Mouse (Mus musculus) 3134 (cell line): Measurements from ENCODE around the gene Loxl3.

Experiments
- DNase-seq: peaks from one replicate; pipeline ENCODE4 v3.0.0-alpha.2; 2011; ENCODE audit warnings: low spot score; ENCODE audit not compliant: insufficient read length; ENCODE audit errors: extremely low read depth

The Loxl3 gene

GRCm38 (mm10) chr6:83049367-83049766 is 15.4 kb downstream of the Loxl3 start:
- DNase-seq = no peak

DNA sequence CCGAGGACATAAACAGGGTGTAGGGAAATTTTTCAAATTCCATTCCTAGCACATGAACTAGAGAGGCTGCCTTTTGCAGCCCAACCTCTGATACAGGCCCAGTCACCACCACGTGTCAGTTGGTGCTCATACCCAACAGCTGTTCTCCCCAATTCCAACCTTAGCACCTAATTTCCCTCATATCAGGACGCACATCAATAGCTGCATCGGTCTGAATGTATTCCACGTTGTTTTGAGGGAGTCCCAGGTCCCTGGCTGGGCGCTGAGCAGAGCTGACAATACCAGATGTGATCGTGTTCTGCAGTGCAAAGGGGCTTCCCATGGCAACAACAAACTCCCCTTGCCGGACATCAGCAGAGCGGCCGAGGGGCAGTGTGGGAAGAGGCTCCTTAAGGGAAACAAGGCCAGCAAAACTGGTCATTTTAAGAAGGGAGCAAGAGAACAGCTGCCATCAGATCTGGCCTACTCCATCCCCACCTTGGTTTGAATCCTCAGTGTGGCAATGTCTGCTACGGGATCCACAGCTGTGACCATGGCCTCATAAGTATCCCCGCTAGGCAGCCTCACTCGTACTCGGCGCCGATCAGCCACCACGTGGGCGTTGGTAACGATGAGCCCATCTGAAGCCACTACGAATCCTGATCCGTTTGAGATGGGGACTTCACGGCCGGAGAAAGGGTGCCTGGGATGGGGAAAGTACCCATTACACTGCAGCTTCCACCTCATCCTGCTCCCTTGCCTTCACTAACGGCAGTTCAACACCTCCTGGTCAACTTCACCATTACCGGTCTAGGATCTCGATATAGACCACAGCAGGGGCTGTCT is 19.4 kb downstream of the Loxl3 start:
- peak; percentile 59 for DNase-seq

DNA sequence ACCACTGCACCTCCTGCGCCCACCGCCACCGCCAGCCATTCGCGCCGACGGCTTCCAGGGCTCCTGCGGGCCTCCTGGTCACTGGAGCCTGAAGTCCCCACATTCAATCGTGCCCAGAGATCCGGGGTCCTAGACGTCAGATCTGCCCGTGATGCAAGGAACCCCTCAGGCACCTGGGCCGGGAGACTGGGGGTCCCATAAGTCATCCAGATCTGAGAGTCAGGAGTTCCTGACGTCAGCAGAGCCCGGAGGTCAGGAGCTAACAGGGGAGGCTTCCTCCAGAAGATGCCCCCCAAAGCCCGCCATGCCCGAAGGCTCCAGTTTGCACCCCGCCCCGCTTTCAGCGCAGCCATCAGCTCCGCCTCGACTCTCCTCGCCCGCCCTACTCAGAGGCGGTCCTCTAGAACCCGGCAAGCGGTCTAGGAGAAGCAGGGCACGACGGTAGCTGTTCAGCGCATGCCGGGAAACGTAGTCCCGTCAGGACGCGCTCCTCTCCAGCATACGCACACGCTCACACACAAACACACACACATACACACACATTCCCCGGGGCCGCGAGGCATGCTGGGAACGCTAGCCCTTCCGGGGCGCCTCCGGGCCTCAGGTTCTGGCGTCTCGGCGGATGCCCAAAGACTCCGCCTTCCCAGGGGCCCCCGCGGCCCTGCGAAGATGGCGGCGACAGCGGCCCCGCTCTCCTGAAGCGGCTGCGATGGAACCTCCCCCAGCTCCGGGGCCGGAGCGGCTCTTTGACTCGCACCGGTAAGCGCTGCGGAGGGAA is 20.3 kb downstream of the Loxl3 start, which contains the start of gene Aup1:
Gene Aup1, plus strand, starts transcription at position 448 of the 778 bp plus-strand sequence.
- DNase-seq = peak; percentile 98

DNA sequence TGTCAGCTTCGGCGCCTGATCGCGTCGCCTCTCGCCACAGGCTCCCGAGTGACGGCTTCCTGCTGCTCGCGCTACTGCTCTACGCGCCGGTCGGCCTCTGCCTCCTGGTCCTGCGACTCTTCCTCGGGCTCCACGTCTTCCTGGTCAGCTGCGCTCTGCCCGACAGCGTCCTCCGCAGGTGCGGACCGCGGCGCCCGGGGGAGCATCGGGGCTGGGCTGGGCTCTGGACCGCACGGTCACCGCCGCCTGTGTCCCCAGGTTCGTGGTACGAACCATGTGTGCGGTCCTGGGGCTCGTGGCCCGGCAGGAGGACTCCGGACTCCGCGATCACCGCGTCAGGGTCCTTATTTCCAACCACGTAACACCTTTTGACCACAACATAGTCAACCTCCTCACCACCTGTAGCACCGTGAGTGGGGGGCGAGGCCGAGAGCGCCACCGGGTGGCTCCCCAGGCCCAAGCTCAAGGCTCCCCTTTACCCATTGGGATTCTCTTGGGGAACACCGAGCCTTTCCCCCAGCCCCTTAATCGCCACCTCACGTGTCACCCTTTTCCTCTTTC is 21.0 kb downstream of the Loxl3 start, which contains the start of gene Htra2:
Gene Htra2, minus strand, starts transcription at position 403 of the 561 bp plus-strand sequence.
- no peak for DNase-seq

- DNase-seq = no peak
These were observed 23.8 kb downstream of the Loxl3 start, which contains the start of gene Dqx1 for GRCm38 (mm10) chr6:83057790-83058189. TSS of gene Dqx1 (plus strand) at chr6:83057844.

GRCm38 (mm10) chr6:83058725-83059124 is 24.8 kb downstream of the Loxl3 start:
- DNase-seq = no peak

DNA sequence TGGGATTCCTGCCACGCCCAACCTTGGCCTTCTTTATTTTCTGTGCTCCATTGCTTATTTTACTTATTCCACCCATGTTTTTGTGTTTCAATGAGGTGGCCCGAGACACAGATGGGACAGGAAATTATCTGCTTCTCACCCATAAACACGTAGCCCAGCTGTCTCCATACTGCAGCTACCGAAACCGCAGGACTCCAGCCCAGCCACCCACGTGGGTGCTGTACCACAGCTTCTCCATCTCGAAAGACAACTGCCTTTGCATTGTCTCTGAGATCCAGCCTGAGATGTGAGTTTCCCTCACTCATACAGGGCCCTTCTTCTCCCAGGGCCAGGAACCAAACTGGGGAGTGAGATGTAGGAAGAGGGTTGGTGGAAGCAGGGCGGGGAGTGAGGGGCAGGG is 32.0 kb downstream of the Loxl3 start:
- DNase-seq = no peak

DNA sequence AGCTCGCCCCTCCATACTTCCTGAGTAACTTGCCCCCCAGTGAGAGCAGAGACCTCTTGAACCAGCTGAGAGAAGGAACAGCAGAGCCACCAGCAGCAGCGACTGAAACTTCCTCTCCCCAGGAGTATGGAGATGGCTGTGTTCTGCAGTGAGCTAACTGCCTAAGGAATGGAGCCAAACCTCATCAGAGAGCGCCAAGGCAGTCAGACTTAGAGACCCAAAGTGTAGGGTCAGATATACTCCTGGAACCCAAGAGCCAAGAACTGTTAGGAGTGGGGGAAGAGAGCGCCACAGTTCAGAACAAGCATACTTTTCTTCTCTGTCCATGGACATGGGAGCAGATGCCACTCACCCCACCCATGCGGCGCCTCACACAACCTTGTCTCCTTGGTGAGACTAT is 32.5 kb downstream of the Loxl3 start:
- no peak for DNase-seq

DNA sequence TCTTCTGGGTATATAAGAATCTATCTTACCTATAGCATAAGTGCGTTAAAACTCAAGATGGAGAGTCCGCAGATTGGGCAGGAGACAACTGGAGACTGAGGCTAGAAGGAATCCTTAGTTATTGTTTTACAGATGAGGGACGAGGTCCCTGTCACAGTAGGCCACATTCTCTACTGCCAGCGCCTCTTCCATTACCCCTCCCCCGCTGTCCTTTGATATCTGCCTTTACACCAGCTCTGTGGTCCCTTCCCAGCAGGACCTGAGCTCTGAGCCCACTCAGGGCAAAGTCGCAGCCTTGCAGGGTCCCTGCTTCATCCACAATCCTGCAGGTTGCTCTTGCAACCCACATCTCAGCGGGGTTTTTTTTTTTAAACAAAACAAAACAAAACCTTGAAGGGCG is 34.2 kb downstream of the Loxl3 start:
- no peak for DNase-seq

- no peak for DNase-seq
These were observed 34.9 kb downstream of the Loxl3 start for GRCm38 (mm10) chr6:83068706-83069487.

DNA sequence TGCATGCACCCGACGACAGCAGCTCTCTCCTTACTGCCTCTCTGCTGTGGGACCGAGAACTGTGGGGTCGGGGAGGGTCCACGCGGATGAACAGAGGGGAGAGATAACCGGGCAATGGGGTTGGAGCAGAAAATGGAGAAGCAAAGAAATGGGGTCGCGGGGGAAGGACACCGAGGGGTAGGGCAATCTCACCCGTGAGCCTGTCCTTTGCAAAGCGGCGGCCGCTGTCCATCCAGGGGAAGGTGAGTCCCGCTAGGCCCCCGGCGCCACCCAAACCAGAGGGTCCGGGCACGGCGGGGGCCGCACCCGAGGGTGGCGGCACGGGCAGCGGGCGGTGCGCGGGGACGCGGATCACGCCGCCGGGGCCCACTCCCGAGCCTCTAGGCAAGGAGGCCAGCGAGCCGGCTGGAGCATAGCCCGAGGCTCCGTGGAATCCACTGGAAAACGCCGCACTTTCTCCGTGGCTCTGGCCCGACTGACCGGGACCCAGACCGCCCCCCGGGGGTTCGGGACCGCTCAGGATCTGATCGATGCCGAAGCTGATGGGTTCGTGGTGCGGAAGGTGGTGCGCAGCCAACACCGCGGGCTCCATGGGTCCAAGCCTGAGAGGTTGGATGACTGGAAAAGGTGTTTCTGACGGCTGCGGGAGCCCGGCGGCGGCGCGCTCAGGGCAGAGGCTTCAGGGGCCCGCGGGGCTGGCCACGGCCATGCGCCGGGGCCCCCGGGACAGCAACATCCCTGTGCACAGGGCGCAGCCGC is 35.7 kb downstream of the Loxl3 start:
- no peak for DNase-seq

- no peak for DNase-seq
These were observed 36.1 kb downstream of the Loxl3 start, which contains the start of gene Tlx2 for GRCm38 (mm10) chr6:83070247-83070310. TSS of gene Tlx2 (minus strand) at chr6:83070293.

DNA sequence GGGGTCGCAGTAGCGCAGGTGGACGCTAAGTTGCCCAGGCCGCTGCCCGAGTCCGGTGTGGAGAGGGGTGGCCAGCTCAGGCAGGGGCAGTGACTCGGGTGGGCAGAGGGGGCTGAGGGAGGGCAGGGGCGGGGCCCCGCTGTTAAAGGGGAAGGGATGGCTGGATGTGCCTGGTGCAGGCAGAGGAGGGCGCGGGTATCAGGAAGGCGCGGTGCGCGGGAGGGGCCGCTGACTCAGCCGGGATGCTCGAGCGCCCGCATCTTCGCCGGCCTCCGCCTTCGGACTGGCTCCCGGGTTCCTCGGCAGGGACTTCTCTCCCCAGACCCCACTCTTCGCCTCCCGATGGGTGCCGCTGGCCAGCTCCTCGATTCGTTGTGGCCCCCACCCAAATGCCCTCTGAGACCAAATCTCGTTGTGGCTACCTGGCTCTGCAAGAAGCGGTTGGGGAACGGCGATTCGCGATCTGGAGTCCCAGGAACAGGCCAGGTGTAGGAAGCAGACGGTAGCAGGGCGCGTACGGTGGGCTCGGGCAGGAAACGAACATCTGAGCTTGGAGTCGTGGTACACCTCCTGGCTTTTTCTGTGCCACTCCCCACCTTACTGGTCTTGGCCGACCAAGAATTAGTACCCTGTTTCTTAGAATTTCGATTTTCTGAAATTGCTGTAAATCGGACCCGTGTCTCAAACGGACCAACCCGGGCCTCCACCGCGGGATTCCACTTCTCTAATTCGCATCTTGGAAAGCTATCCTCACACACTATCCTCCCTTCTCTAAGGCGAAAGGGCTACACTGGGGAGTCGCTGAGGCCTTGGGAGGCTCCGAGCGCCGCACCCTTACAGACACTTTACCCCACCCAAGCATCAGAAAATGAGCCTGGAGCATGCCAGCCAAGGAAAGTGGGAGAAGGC is 36.6 kb downstream of the Loxl3 start:
- no peak for DNase-seq

GRCm38 (mm10) chr6:83071220-83071619 is 37.2 kb downstream of the Loxl3 start:
- DNase-seq = no peak

DNA sequence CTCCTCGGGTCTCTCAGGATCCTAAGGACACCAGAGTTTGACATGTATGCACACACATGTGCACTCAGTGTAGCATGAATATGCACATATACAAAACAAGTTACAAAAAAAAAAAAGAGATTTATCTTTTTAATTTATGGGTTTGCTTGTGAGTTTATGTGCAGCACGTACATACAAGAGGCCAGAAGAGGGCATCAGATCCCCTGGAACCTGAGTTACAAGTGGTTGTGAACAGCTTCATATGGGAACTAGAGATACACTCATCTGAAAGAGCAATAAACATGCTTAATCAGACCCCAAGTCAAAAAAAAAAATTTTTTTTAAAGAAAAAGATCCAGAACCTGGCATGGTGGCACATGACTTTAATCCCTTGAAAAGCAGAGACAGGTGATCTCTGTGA is 41.0 kb downstream of the Loxl3 start:
- no peak for DNase-seq

GRCm38 (mm10) chr6:83077630-83078323 is 43.8 kb downstream of the Loxl3 start, which contains the start of gene Pcgf1:
TSS of gene Pcgf1 (plus strand) at chr6:83077869.
- no peak for DNase-seq

DNA sequence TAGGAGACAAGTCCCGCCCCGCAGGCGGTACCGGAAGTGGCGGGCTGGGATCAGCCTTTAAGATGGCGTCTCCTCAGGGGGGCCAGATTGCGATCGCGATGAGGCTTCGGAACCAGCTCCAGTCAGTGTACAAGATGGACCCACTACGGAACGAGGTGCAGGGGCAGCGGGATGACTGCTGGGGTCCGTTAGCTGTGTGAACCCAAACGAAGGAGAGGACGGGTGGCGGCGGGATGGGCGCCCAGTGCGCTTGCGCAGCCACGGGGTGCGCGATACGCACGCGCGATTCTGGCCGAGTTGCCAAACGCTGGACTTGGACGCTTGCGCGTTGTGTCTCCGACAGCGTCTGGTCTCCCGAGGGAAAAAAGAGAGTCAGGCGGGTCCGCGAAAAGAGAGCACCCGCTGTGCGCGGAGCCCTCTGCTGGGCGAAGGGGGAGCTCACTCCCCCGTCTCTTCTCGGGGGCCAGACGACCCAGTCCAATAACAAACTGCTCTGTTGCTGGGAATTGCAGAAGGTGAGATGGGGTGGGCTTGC is 44.4 kb downstream of the Loxl3 start:
- DNase-seq = peak; percentile 96

- no peak for DNase-seq
These were observed 46.2 kb downstream of the Loxl3 start for GRCm38 (mm10) chr6:83080210-83080609.
